Mouse (Mus musculus): ENCODE measurements around the gene Mthfsd.

Gene Mthfsd

GRCm38 (mm10) chr8:121088871-121089630, 19.1 kb downstream of the Mthfsd start:
- DNase-seq (ENCODE audit: low read depth, low spot score) = no peak

GRCm38 (mm10) chr8:121088281-121088680, 19.9 kb downstream of the Mthfsd start:
- no peak for DNase-seq (ENCODE audit: low read depth, low spot score)

- no peak for DNase-seq (ENCODE audit: low read depth, low spot score)
Measured at GRCm38 (mm10) chr8:121086004-121086900, 21.9 kb downstream of the Mthfsd start.

- no peak for DNase-seq (ENCODE audit: low read depth, low spot score)
Measured at GRCm38 (mm10) chr8:121085561-121085960, 22.6 kb downstream of the Mthfsd start.

- no peak for DNase-seq (ENCODE audit: low read depth, low spot score)
Measured at GRCm38 (mm10) chr8:121085011-121085410, 23.2 kb downstream of the Mthfsd start.

DNA sequence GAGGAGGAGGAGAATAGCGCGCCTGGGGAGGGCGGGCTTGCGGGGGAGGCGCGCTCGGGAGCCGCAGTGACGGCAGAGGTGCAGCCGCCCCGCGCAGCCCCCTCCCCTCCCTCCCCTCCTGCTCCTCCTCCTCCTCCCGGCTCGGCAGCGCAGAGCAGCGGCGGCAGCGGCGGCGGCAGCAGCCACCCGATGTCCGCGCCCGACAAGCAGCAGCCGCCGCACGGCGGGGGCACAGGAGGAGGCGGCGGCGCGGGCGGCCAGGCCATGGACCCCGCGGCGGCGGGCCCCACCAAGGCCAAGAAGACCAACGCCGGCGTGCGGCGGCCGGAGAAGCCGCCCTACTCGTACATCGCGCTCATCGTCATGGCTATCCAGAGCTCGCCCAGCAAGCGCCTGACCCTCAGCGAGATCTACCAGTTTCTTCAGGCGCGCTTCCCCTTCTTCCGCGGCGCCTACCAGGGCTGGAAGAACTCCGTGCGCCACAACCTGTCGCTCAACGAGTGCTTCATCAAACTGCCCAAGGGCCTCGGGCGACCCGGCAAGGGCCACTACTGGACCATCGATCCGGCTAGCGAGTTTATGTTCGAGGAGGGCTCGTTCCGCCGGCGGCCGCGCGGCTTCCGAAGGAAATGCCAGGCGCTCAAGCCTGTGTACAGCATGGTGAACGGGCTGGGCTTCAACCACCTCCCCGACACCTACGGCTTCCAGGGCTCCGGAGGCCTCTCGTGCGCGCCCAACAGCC, 23.8 kb downstream of the Mthfsd start, which contains the start of gene Foxf1:
TSS of gene Foxf1 (plus strand) at position 177 of the 742 bp plus-strand sequence.
- DNase-seq (ENCODE audit: low read depth, low spot score) = no peak

GRCm38 (mm10) chr8:121083936-121084209, 24.3 kb downstream of the Mthfsd start:
- no peak for DNase-seq (ENCODE audit: low read depth, low spot score)

- peak; percentile 45 for DNase-seq (ENCODE audit: low read depth, low spot score)
Measured at GRCm38 (mm10) chr8:121083093-121083935, 24.9 kb downstream of the Mthfsd start.

- no peak for DNase-seq (ENCODE audit: low read depth, low spot score)
Measured at GRCm38 (mm10) chr8:121082218-121083092, 25.7 kb downstream of the Mthfsd start.

GRCm38 (mm10) chr8:121081398-121081797, 26.8 kb downstream of the Mthfsd start:
- no peak for DNase-seq (ENCODE audit: low read depth, low spot score)

DNA sequence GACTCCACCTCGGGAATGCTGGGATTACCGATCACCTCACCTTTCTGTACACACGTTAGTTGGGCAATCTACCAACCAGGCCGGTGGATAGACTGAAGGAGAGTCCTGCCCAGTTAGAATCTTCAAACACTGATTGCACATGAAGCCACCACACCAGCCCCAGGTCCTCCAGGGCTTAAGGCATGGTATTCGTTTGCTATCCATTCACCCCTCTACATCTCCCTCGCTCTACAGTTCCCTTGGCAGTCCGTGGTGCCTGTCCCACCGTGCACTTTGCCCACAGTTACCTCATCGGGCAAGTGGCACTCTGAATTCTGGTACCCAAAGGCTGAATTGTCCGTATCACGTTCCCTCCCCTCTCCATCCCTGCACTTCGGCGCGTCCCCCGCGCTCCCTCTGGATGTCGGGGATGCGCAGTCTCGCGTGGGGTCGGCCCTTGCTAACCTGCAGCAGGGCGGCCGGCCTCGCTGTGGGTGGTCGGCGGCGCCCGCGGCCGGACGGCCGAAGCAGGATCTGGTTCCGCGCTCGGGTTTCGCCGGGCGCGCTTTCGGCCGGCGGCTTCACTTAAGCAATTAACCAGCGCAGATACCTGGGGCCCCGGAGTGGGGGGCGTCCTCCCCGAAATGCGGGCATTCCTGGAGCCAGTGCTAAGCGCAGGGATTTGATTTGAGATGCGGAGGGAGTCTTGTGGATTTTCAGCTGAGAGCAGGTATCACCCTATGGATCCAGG, 27.7 kb downstream of the Mthfsd start:
- DNase-seq (ENCODE audit: low read depth, low spot score) = no peak

DNA sequence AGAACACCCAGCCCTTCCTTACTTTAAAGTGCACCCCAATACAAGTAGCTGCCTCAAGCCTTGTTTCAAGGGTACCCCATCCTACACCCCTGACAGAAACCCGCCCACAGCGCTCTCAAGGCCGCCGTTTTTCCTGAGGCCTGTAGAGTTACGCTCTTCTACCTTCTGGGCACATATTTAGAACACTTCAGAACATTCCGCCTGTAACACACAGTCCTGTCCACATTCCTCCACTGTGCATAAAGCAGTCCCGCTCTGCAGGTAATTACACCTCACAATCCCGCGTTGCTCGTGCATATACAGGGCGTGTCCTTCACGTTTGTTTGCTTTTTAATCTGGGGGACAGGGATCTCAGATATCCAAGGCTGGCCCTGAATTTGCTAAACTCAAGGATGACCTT, 28.2 kb downstream of the Mthfsd start:
- no peak for DNase-seq (ENCODE audit: low read depth, low spot score)

GRCm38 (mm10) chr8:121079201-121079600, 29.0 kb downstream of the Mthfsd start:
- no peak for DNase-seq (ENCODE audit: low read depth, low spot score)

DNA sequence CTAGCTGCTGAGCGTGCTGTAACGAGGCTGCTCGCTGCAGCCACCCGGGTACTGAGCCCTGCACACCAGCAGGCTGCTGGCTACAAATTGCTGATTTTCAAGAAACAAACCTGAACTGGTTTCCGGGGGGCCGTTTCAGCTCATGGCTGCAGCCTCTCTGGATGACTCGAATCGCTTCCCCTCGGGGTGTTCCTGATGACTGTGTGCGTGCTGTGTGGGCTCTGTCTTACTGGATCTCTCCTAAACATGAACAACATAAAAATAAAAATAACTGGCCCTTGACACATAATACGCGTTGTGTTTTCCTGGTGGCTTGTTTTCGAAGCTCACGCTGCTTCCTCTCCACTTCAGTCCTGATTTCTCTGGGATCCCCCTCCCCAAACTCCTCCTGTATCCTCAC, 29.5 kb downstream of the Mthfsd start:
- DNase-seq (ENCODE audit: low read depth, low spot score) = no peak

DNA sequence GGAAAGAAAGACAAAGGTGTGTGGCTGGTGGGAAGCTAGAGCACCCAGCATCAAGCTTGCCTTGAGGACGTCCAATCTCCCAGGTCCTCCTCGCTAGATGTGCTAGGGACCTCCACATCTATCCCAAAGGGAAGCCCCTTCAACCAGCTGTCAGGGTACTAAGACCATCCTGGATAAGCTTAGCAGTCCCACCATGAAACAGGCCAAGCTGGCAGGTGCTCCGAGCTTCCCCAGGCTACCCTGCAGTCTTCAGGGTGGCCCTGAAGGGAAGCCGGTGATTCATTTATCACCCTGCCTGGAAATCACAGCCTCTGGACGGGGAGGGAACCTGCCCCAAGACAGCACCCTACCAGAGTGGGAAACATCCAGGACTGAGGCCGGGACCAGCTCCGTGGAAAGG, 31.6 kb downstream of the Mthfsd start:
- no peak for DNase-seq (ENCODE audit: low read depth, low spot score)

DNA sequence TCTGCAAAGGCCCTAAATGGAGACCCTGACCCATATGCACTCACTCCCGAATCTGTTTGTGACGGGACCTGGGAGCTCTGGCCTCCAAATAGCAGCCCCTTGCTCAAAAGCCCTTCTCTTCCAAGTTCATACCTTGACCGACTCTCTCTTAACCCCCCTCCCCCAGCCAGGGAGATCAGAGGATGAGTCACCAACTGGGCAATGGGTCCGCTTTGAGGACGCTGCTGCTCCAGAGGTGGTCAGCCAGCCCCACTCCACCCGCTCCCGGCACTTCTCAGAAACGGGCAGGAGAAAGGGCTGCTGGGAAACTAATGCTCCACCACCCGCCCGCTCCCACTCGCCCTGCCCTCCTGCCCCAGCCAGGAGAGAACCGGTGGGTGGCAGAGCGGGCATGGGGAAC, 32.3 kb downstream of the Mthfsd start:
- DNase-seq (ENCODE audit: low read depth, low spot score) = no peak

GRCm38 (mm10) chr8:121074848-121075145, 33.4 kb downstream of the Mthfsd start:
- no peak for DNase-seq (ENCODE audit: low read depth, low spot score)

GRCm38 (mm10) chr8:121074108-121074847, 33.9 kb downstream of the Mthfsd start:
- no peak for DNase-seq (ENCODE audit: low read depth, low spot score)

All from retina, postnatal 7 days (tissue).